Mouse (Mus musculus) CH12.LX (cell line): ENCODE results near the gene Upf3b. TPM values are rescaled to one million over a fixed set of nuclear protein-coding genes. Genes with fewer than 3 reads are reported as not detected.
A peak's percentile ranks its signal among the peaks of the same experiment; 100 is the strongest.

Experiments used
- DNase-seq: peaks from one replicate; pipeline ENCODE4 v3.0.0-alpha.2; 2013; ENCODE audit errors: extremely low read depth
- H3K27ac ChIP-seq: 2 replicates; pipeline ENCODE4 v1.5.1; 2012; ENCODE audit warnings: low read depth, mild to moderate bottlenecking, control low read depth, moderate library complexity; ENCODE audit not compliant: insufficient read depth
- H3K27me3 ChIP-seq: replicated peaks from 2 replicates; pipeline ENCODE3; 2012; ENCODE audit warnings: inconsistent platforms
- H3K36me3 ChIP-seq, 2 experiments: replicated peaks in 1 of 2; 2 replicates each; pipeline versions ENCODE3 to v1.6.1; 2012; ENCODE audit warnings: inconsistent platforms in 1 of 2, low read length in 1 of 2, mild to moderate bottlenecking in 1 of 2, mixed read lengths in 1 of 2, moderate library complexity in 1 of 2; ENCODE audit not compliant: control insufficient read depth in 1 of 2, insufficient read depth in 1 of 2
- H3K4me1 ChIP-seq, 2 experiments: 2 replicates each; pipeline ENCODE4 v1.6.1; 2012; ENCODE audit warnings: inconsistent platforms in 1 of 2, moderate library complexity in 1 of 2; ENCODE audit not compliant: insufficient read depth in 2 of 2, control insufficient read depth in 1 of 2
- H3K4me2 ChIP-seq: 2 replicates; pipeline ENCODE4 v1.6.1; 2012; ENCODE audit warnings: low read depth, mild to moderate bottlenecking, control low read depth; ENCODE audit not compliant: poor library complexity, insufficient read depth, severe bottlenecking
- H3K4me3 ChIP-seq, 3 experiments: fragments of 150-350 bp in 1 of 3; sonication (generic) in 1 of 3; replicated peaks in 1 of 3; 2 replicates each; pipeline versions ENCODE3 to v1.5.1; 2011 to 2012; ENCODE audit warnings: low read depth in 2 of 3, low read length in 2 of 3, mild to moderate bottlenecking in 2 of 3, moderate library complexity in 2 of 3, control low read depth in 1 of 3, improper control_type of control experiment in 1 of 3, inconsistent platforms in 1 of 3, mixed read lengths in 1 of 3; ENCODE audit not compliant: poor library complexity in 1 of 3
- H3K79me2 ChIP-seq: replicated peaks from 2 replicates; pipeline ENCODE4 v1.6.1; 2012; ENCODE audit warnings: mild to moderate bottlenecking, moderate library complexity; ENCODE audit not compliant: control insufficient read depth, poor library complexity, insufficient read depth, severe bottlenecking; ENCODE audit errors: extremely low read depth
- H3K9ac ChIP-seq: 2 replicates; pipeline ENCODE4 v1.6.1; 2012; ENCODE audit warnings: low read depth, mild to moderate bottlenecking, control low read depth, moderate library complexity; ENCODE audit not compliant: insufficient read depth
- H3K9me3 ChIP-seq: replicated peaks from 2 replicates; pipeline ENCODE3; 2012; ENCODE audit warnings: low read length, inconsistent platforms, mixed read lengths
- CTCF ChIP-seq, 2 experiments: IDR thresholded peaks in 1 of 2; conservative IDR thresholded peaks in 1 of 2; 2 replicates each; pipeline ENCODE4 v1.5.1; 2011 to 2012; ENCODE audit warnings: low read depth in 2 of 2, low read length in 2 of 2, improper control_type of control experiment in 1 of 2, inconsistent platforms in 1 of 2, mild to moderate bottlenecking in 1 of 2, moderate library complexity in 1 of 2
- ELF1 ChIP-seq: IDR thresholded peaks from 2 replicates; pipeline ENCODE4 v1.6.1; 2014; ENCODE audit warnings: low read depth, mild to moderate bottlenecking, inconsistent platforms, low read length, improper control_type of control experiment
- IRF4 ChIP-seq: IDR thresholded peaks from 2 replicates; pipeline ENCODE4 v1.6.1; 2014; ENCODE audit warnings: low read depth, mild to moderate bottlenecking, inconsistent platforms, low read length, improper control_type of control experiment
- JUND ChIP-seq: conservative IDR thresholded peaks from 2 replicates; pipeline ENCODE4 v1.6.1; 2011; ENCODE audit warnings: low read depth, low read length, improper control_type of control experiment
- KAT2A ChIP-seq: IDR thresholded peaks from 2 replicates; pipeline ENCODE4 v1.6.1; 2012; ENCODE audit warnings: low read length, improper control_type of control experiment, inconsistent platforms; ENCODE audit not compliant: insufficient replicate concordance
- MAFK ChIP-seq: IDR thresholded peaks from 2 replicates; pipeline ENCODE4 v1.6.1; 2011; ENCODE audit warnings: low read length, improper control_type of control experiment; ENCODE audit not compliant: insufficient replicate concordance
- NRF1 ChIP-seq: IDR thresholded peaks from 2 replicates; pipeline ENCODE4 v1.6.1; 2014; ENCODE audit warnings: low read depth, mild to moderate bottlenecking, inconsistent platforms, low read length, improper control_type of control experiment, moderate library complexity
- PAX5 ChIP-seq: IDR thresholded peaks from 2 replicates; pipeline ENCODE4 v1.6.1; 2012; ENCODE audit warnings: low read length, inconsistent platforms, mixed read lengths
- POLR2A ChIP-seq: IDR thresholded peaks from 2 replicates; pipeline ENCODE4 v1.6.1; 2011; ENCODE audit warnings: low read depth, mild to moderate bottlenecking, improper control_type of control experiment, low read length
- RAD21 ChIP-seq: IDR thresholded peaks from 2 replicates; pipeline ENCODE4 v1.6.1; 2011; ENCODE audit warnings: low read depth, mild to moderate bottlenecking, low read length, improper control_type of control experiment, moderate library complexity
- RCOR1 ChIP-seq: conservative IDR thresholded peaks from 2 replicates; pipeline ENCODE4 v1.6.1; 2012; ENCODE audit warnings: low read depth, mild to moderate bottlenecking, inconsistent platforms, low read length, improper control_type of control experiment
- SMC3 ChIP-seq: IDR thresholded peaks from 2 replicates; pipeline ENCODE4 v1.6.1; 2011; ENCODE audit warnings: low read depth, low read length, improper control_type of control experiment
- TBP ChIP-seq: conservative IDR thresholded peaks from 2 replicates; pipeline ENCODE4 v1.6.1; 2011; ENCODE audit warnings: low read depth, low read length, improper control_type of control experiment
- USF1 ChIP-seq: IDR thresholded peaks from 2 replicates; pipeline ENCODE4 v1.6.1; 2014; ENCODE audit warnings: low read depth, mild to moderate bottlenecking, inconsistent platforms, low read length, improper control_type of control experiment
- USF2 ChIP-seq: conservative IDR thresholded peaks from 2 replicates; pipeline ENCODE4 v1.6.1; 2011; ENCODE audit warnings: low read depth, low read length, improper control_type of control experiment
- dilution Hi-C: fragments of 300-500 bp; cut with MboI; formaldehyde crosslinking; loops from 2 replicates; pipeline ENCODE4 v1.14.3; 2020; ENCODE audit warnings: low sequenced_read_pairs; ENCODE audit not compliant: extremely low pct_unique_long_range_greater_than_20kb, extremely low pct_ligation_motif_present
- in situ Hi-C: fragments of 300-500 bp; cut with MboI; formaldehyde crosslinking; loops from 3 replicates; pipeline ENCODE4 v1.14.3; 2019; ENCODE audit warnings: low sequenced_read_pairs, low pct_ligation_motif_present, low pct_unique_long_range_greater_than_20kb, mixed read lengths
- polyA plus RNA-seq: library from polyadenylated mRNA; unstranded; fragments of >175 nt; gene quantifications from 2 replicates; pipeline ENCODE4 v1.2.1, GENCODE M21; 2012; ENCODE audit warnings: low read depth; ENCODE audit not compliant: insufficient read length
- total RNA-seq, 2 experiments: library from RNA; depleted of rRNA; stranded (reverse); fragments of 300-350 nt in 1 of 2; fragments of >200 nt in 1 of 2; gene quantifications; 2 replicates each; pipeline ENCODE4 v1.2.3; 2012 to 2014

Upf3b gene
- total and polyA plus RNA-seq, 3 experiments = 13.4 to 57.7 (median 14.2) TPM

- H3K9me3 ChIP-seq = no peaks in the 10 kb centered on the region
- H3K4me1 ChIP-seq = peaks cover 0 to 2% of the 10 kb centered on the region in 2 experiments; a peak in 1 of 4 replicates
- H3K36me3 ChIP-seq = no peaks in the 10 kb centered on the region
- peak overlapping the region; percentile 45 for H3K4me2 ChIP-seq
- no peak overlapping the region for H3K4me3 ChIP-seq
- H3K27me3 ChIP-seq = no peaks in the 10 kb centered on the region
- no peak overlapping the region for H3K9ac ChIP-seq
- TF ChIP-seq PAX5 = no peak
- TF ChIP-seq TBP = peak; percentile 89
- TF ChIP-seq RAD21 = peak; percentile 74
- TF ChIP-seq ELF1 = peak; percentile 83
- TF ChIP-seq CTCF (conservative IDR thresholded peaks at IDR 0.05 in 1 of 2, IDR thresholded peaks at IDR 0.05 in 1 of 2; ENCODE audit: low read depth in 2 of 2, low read length in 2 of 2) = peak; percentile 77 to 79
- no peak for TF ChIP-seq USF2
- TF ChIP-seq POLR2A = 0 out of 2 replicates have a peak, but pooled peaks have one; percentile 30
- peak; percentile 57 for TF ChIP-seq SMC3
- TF ChIP-seq JUND = no peak
- H3K79me2 ChIP-seq = no peaks in the 10 kb centered on the region; the same call in 1 of the 2 replicates
- no peak for DNase-seq
- dilution Hi-C loops (no loop called here), in situ Hi-C loops (no loop called here)
- no peak overlapping the region for H3K27ac ChIP-seq
Measured at GRCm38 (mm10) chrX:37074262-37074892, 35.7 kb downstream of the Upf3b start.

- dilution Hi-C loops = no loop called here
- Histone ChIP-seq H3K9ac (no peak overlapping the region), H3K27me3 (no peaks in the 10 kb centered on the region), H3K9me3 (no peaks in the 10 kb centered on the region), H3K4me3 (no peak overlapping the region), H3K79me2 (no peaks in the 10 kb centered on the region), H3K27ac (no peak overlapping the region), H3K4me1 (no peaks in the 10 kb centered on the region)
- DNase-seq = no peak
- TF ChIP-seq USF1 (no peak), NRF1 (no peak)
- TF ChIP-seq, all 38 proteins: peak for 0
- in situ Hi-C loops = no loop called here
- Histone ChIP-seq H3K36me3 (no peaks in the 10 kb centered on the region), H3K4me2 (no peak overlapping the region)
Measured at GRCm38 (mm10) chrX:37068766-37069165, 41.4 kb downstream of the Upf3b start.

GRCm38 (mm10) chrX:37067299-37067698 lies 42.8 kb downstream of the Upf3b start:
- dilution Hi-C loops = no loop called here
- TF ChIP-seq POLR2A (no peak), RCOR1 (no peak), JUND (no peak), ELF1 (no peak), IRF4 (no peak), CTCF (conservative IDR thresholded peaks at IDR 0.05 in 1 of 2, IDR thresholded peaks at IDR 0.05 in 1 of 2; ENCODE audit: low read depth in 2 of 2, low read length in 2 of 2) (no peak), MAFK (no peak), USF1 (no peak), TBP (no peak), KAT2A (no peak)
- Histone ChIP-seq H3K9me3 (no peaks in the 10 kb centered on the region), H3K4me2 (no peak overlapping the region), H3K4me3 (no peak overlapping the region), H3K27me3 (no peaks in the 10 kb centered on the region), H3K27ac (no peak overlapping the region), H3K4me1 (no peaks in the 10 kb centered on the region), H3K9ac (no peak overlapping the region), H3K79me2 (no peaks in the 10 kb centered on the region), H3K36me3 (no peaks in the 10 kb centered on the region)
- DNase-seq = no peak
- in situ Hi-C loops = no loop called here
